Mouse (Mus musculus): ENCODE measurements around the gene Ltb4r2.

DNA sequence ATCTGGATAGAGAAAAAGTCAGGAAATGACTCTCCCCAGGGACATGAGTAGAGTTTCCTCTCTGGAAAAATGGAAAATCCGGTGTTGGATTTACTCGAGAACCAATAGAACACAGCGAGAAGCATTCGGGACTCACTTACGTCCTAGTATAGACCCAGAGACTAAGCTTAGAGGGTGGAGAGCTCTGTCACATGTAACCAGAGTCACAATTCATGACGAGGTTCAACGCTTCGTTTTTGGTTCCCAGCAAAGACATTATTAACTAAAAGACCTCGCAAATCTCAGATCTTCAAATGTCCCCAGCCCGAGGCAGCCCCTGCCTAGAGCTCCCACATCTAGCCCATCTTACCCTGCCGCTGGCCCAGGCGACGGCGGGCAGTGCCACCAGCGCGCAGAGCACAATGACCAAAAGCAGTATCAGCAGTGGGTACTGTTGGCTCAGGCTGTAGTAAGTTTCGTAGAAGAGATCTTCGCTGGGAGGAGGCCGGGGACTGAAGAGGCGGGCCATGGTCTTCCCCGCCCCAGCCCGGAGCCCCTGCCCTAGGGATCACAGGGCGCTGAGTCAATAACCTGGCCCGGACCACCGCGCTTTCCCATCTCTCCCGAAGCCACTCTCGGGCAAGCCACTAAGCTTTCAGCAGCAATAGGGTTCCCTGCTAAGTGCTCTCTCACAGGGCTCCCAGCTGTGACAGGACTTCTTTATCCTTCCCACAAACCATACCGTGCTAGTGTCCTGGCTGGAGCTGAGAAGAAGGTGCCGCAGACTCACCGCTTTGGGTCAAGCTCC, 22.1 kb downstream of the Ltb4r2 start:
- TF ChIP-seq POLR2A (IDR thresholded peaks at IDR 0.05; ENCODE audit: control insufficient read depth, low read depth, low read length) (no peak), CTCF (IDR thresholded peaks at IDR 0.05; ENCODE audit: control insufficient read depth, insufficient read depth, insufficient replicate concordance, low read depth, low read length) (no peak)
